Mouse (Mus musculus) embryonic facial prominence, embryonic 13.5 days (tissue): ENCODE results near the gene Klra1. TPM values are rescaled to one million over a fixed set of nuclear protein-coding genes. Genes with fewer than 3 reads are reported as not detected.
"Not testable (repeated sequence)": the region's sequence is repeated elsewhere in the genome, so short reads cannot be mapped to it uniquely, and the experiment has no call there.

Experiments
- ATAC-seq: fragments of 200-750 bp; cut with Nextera tagmentation; 2 replicates; pipeline ENCODE4 v1.8.0; 2017; ENCODE audit warnings: low read depth; ENCODE audit not compliant: insufficient number of reproducible peaks, insufficient read depth, low FRiP score, low TSS enrichment
- H3K27ac ChIP-seq: fragments of 300-500 bp; sonication (generic); 2 replicates; pipeline ENCODE4 v1.5.1; 2015; ENCODE audit warnings: moderate library complexity, mild to moderate bottlenecking, inconsistent platforms
- H3K27me3 ChIP-seq: fragments of 300-500 bp; sonication (generic); 2 replicates; pipeline ENCODE4 v1.6.1; 2015; ENCODE audit warnings: mild to moderate bottlenecking, inconsistent platforms
- H3K36me3 ChIP-seq: fragments of 300-500 bp; sonication (generic); 2 replicates; pipeline ENCODE4 v1.6.1; 2015; ENCODE audit warnings: mild to moderate bottlenecking, inconsistent platforms
- H3K4me1 ChIP-seq: fragments of 300-500 bp; sonication (generic); 2 replicates; pipeline ENCODE4 v1.6.1; 2015; ENCODE audit warnings: inconsistent platforms
- H3K4me2 ChIP-seq: fragments of 300-500 bp; sonication (generic); 2 replicates; pipeline ENCODE4 v1.6.1; 2015; ENCODE audit warnings: moderate library complexity, mild to moderate bottlenecking, inconsistent platforms
- H3K4me3 ChIP-seq: fragments of 300-500 bp; sonication (generic); 2 replicates; pipeline ENCODE4 v1.5.1; 2015; ENCODE audit warnings: mild to moderate bottlenecking, inconsistent platforms
- H3K9ac ChIP-seq: fragments of 300-500 bp; sonication (generic); 2 replicates; pipeline ENCODE4 v1.6.1; 2015; ENCODE audit warnings: mild to moderate bottlenecking, inconsistent platforms
- H3K9me3 ChIP-seq: fragments of 300-500 bp; sonication (generic); 2 replicates; pipeline ENCODE4 v1.6.1; 2016; ENCODE audit warnings: inconsistent platforms
- WGBS: fragments of 180-500 bp; shearing (Covaris S2); methylation state at CpG from one replicate; pipeline ENCODE4 v1.1.7; 2015; ENCODE audit warnings: mixed read lengths; 5-methylcytosine and 5-hydroxymethylcytosine counted together
- polyA plus RNA-seq: library from polyadenylated mRNA; unstranded; fragments of >200 nt; fragmentation: Nextera tagmentation; extraction: Ambion mirVana; gene quantifications from 2 replicates; pipeline ENCODE4 v1.2.1, GENCODE M21; 2015

Klra1 gene
- polyA plus RNA-seq, result not detected in 2 replicates

DNA sequence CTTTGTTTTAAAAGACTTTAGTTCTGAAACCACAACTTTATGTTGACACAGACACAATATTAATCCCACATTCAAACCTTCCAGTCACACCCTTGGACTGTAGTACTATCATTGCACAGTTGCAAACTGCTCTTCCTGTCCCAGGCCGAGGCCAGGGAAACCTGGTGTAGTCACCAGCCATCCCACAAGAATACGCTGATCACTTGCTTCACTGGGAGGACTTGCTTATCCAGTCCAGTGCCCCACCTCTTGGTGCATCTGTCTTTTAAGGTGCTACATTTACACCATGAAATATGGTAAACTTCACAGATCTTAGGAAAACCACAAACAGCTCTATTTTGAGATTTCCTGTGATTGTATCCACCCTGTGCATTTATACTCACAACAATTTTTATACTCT is at the start of gene Klra1:
TSS of gene Klra1 (minus strand) at position 125 of the 400 bp plus-strand sequence.
- Histone ChIP-seq H3K9me3 (peaks cover 6% of the 10 kb centered on the region; the same call in 1 of the 2 replicates), H3K9ac (no peak within 1 kb of the TSS), H3K36me3 (no peaks in the 10 kb centered on the region), H3K4me2 (no peak within 1 kb of the TSS), H3K27ac (no peak within 1 kb of the TSS), H3K4me1 (no peaks in the 10 kb centered on the region), H3K27me3 (no peaks in the 10 kb centered on the region), H3K4me3 (no peak within 1 kb of the TSS)
- WGBS, result 73% methylated on average over 2 of the region's 2 CpGs
- no peak for ATAC-seq

DNA sequence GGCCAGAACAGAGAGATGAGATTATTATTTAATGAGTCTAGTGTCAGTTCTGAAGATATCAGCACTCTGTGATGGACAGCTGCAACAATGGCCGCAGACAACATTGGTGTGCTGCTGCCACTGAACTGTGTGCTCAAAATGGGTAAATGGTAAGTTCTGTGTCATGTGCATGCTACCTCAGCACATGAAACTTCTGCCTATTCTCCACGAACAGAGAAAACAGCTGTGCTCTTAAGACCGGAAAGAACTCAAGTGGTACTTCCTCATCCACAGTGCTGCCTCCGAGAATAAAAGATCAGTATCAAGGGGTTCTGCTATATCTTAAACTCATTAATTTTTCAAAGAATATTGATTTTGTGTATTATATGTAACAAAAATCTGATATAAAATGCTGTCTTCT is 42.8 kb upstream of the Klra1 start:
- H3K9me3 ChIP-seq, result 0 out of 2 replicates have a peak, but pooled peaks cover 3% of the 10 kb centered on the region
- no peak for ATAC-seq
- H3K36me3 ChIP-seq, result no peaks in the 10 kb centered on the region
- H3K9ac ChIP-seq, result no peak overlapping the region
- H3K4me1 ChIP-seq, result no peaks in the 10 kb centered on the region
- no peaks in the 10 kb centered on the region for H3K27me3 ChIP-seq
- no peak overlapping the region for H3K27ac ChIP-seq
- WGBS, result 86% methylated on average over 4 of the region's 4 CpGs
- H3K4me2 ChIP-seq, result no peak overlapping the region
- no peak overlapping the region for H3K4me3 ChIP-seq

DNA sequence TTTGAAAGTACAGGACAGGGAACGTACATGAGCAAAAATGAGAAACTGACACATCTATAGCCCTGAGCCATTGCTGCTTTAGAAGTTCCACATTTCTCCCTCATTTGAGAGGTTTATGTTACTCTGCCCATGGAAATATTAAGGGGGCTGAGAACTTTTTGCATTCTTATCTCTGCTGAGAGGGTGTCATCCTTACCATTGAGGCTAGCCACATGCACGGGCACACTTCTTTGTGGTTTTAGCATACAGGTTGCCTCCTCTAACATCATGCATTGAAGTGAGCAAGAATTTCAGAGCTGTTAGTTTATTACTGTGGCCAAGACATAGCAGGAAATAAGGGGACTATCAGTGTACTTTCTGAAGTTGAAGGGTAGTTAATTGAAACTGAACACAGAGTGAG is 32.5 kb upstream of the Klra1 start:
- ATAC-seq, result no peak
- H3K36me3 ChIP-seq, result no peaks in the 10 kb centered on the region
- H3K9ac ChIP-seq, result no peak overlapping the region
- H3K4me3 ChIP-seq, result no peak overlapping the region
- 87% methylated on average over 2 of the region's 2 CpGs for WGBS
- H3K4me1 ChIP-seq, result no peaks in the 10 kb centered on the region
- no peak overlapping the region for H3K27ac ChIP-seq
- peaks cover 10% of the 10 kb centered on the region; the same call in 1 of the 2 replicates for H3K9me3 ChIP-seq
- H3K27me3 ChIP-seq, result no peaks in the 10 kb centered on the region
- H3K4me2 ChIP-seq, result no peak overlapping the region

DNA sequence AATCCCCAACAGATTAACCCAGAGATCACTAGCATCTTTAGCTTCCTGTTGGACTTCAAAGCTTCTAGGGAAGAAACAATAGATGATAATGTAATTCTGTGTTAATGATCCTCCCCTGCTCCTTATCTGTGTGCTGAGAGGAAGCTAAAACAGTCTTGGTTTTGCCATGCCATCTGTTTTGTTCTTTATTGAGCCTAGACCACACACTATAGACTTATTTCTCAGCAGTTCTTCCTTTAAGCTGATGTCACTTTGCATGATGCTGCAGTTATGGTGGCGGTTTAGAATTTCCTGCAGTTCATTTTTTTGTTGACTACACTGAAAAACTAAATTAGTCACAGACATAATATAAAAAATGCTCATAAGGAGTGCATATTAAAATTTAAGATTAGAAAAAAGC is 18.2 kb upstream of the Klra1 start:
- Histone ChIP-seq H3K4me2 (no peak overlapping the region), H3K9me3 (peaks cover 13% of the 10 kb centered on the region), H3K27ac (no peak overlapping the region), H3K36me3 (no peaks in the 10 kb centered on the region), H3K4me1 (no peaks in the 10 kb centered on the region), H3K4me3 (no peak overlapping the region), H3K9ac (no peak overlapping the region), H3K27me3 (no peaks in the 10 kb centered on the region)
- WGBS, result 67% methylated on average over 1 of the region's 1 CpGs
- ATAC-seq, result no peak

DNA sequence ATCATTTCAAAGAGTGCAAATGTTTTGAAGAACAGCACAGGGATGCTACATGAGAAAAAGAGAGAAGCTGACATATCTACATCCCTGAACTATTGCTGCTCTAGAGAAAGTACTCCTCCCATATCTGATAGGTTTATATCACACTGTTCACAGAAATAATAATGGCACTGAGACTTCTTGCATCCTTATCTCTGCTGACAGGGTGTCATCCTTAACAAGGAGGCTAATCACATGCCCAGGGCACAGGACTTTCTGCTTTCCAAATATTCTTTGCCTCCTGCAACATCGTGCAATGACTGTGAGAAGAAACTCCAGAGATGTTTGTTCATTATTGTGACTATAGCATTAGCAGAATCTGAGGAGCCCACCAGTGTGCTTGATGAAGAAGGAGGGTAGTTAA is 871 bp downstream of the Klra1 start:
- no peak for ATAC-seq
- 57% methylated on average over 1 of the region's 1 CpGs for WGBS

DNA sequence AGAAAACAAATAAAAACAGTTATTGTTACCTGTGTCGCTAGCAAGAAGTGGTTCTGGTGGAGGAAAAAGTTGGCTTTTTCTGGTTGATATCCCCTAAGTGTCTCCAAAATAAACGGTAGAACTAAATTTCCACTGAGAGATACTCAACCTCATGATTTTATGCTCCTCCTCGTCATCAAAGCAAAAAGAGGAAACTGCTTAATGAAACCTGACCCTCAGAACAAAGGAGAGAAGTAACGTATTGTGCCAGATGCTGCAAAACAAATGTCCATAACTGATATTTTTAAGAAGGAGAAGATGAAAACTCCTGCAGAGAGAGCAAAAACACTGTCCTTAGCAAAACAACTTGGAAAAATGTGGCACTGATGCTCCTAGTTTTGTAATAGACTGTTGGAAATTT is 4.3 kb downstream of the Klra1 start:
- Histone ChIP-seq H3K27me3 (no peaks in the 10 kb centered on the region), H3K9me3 (peaks cover 6% of the 10 kb centered on the region; the same call in 1 of the 2 replicates), H3K36me3 (no peaks in the 10 kb centered on the region), H3K4me2 (no peak overlapping the region), H3K9ac (no peak overlapping the region), H3K4me3 (no peak overlapping the region), H3K27ac (no peak overlapping the region), H3K4me1 (no peaks in the 10 kb centered on the region)
- 76% methylated on average over 4 of the region's 4 CpGs for WGBS
- no peak for ATAC-seq

More for the DNA sequence above, 871 bp downstream of the Klra1 start:
- Histone ChIP-seq H3K4me3 (no peak overlapping the region), H3K4me1 (no peaks in the 10 kb centered on the region), H3K36me3 (no peaks in the 10 kb centered on the region), H3K9me3 (peaks cover 6% of the 10 kb centered on the region; the same call in 1 of the 2 replicates), H3K9ac (no peak overlapping the region), H3K27me3 (no peaks in the 10 kb centered on the region), H3K4me2 (no peak overlapping the region), H3K27ac (no peak overlapping the region)

DNA sequence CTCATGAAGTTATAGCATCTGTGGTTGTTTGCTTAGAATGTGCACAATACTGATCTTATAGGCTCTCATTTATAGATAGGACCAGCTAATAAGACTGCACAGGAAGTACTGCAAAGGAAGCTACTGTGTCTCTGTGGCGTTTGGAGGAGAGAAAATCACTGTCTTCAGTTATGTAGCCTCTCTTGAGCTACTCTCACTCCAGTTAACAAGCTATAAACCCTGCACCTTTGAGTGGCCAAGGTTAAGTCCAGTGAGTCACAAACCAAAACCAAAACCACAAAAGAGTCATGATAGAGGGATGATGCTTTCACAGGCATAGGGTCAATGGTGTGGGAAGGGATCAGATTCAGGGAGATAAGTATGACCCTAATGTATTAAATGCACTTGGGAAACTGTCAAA is 41.3 kb downstream of the Klra1 start:
- 38% methylated on average over 1 of the region's 1 CpGs for WGBS
- H3K4me2 ChIP-seq, H3K4me1 ChIP-seq, ATAC-seq, H3K27ac ChIP-seq, H3K27me3 ChIP-seq, H3K9me3 ChIP-seq, H3K9ac ChIP-seq, H3K36me3 ChIP-seq, H3K4me3 ChIP-seq: not testable (repeated sequence)

DNA sequence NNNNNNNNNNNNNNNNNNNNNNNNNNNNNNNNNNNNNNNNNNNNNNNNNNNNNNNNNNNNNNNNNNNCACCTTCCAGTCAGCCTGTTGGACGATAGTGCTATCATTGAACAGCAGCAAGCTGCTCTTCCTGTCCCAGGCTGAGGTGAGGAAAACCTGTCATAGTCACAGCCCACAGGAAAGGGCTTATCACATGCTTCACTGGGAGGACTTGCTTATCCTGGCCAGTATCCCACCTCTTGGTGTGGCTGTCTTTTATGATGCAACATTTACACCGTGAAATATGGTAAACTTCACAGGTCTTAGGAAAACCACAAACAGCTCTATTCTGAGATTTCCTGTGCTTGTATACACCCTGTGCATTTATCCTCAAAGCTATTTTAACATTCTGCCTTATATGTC is 44.7 kb downstream of the Klra1 start:
- H3K9ac ChIP-seq, H3K9me3 ChIP-seq, H3K27me3 ChIP-seq, H3K36me3 ChIP-seq, H3K4me3 ChIP-seq, H3K27ac ChIP-seq, H3K4me2 ChIP-seq, ATAC-seq, H3K4me1 ChIP-seq: not testable (repeated sequence)
- WGBS, result 83% methylated on average over 2 of the region's 2 CpGs

DNA sequence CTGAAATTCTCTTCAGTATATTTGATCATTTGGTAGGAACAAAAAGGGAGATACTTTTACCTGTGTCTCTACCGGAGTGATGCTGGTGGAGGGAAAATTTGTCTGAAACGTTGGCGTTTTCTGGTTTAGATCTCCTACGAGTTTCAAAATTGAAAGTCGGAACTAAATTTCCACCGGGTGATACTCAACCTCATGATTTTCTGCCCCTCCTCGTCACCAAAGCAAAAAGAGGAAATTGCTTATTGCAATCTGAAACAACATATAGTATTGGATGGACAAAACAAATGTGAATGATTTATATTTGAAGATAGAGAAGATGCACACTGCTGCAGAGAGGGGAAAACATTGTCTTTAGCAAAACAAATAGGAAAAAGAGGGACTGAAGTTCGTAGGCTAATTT is 49.3 kb downstream of the Klra1 start, which contains the start of gene Klra3:
TSS of gene Klra3 (minus strand) at position 164 of the 400 bp plus-strand sequence.
- 88% methylated on average over 8 of the region's 8 CpGs for WGBS

More for the DNA sequence above, 49.3 kb downstream of the Klra1 start, which contains the start of gene Klra3:
- Histone ChIP-seq H3K9me3 (no peaks in the 10 kb centered on the region), H3K36me3 (no peaks in the 10 kb centered on the region), H3K9ac (no peak within 1 kb of the TSS), H3K4me2 (no peak within 1 kb of the TSS), H3K4me3 (no peak within 1 kb of the TSS), H3K4me1 (no peaks in the 10 kb centered on the region), H3K27ac (no peak within 1 kb of the TSS), H3K27me3 (no peaks in the 10 kb centered on the region)
- ATAC-seq, result no peak

Other genes with a start within 250 kb of the Klra1 start
- not detected in 2 replicates for gene Klra9, start 193.8 kb downstream of the Klra1 start, polyA plus RNA-seq
- not detected in 2 replicates for gene Klra7, start 153.6 kb downstream of the Klra1 start, polyA plus RNA-seq
- not detected in 2 replicates for gene Klra10, start 104.9 kb downstream of the Klra1 start, polyA plus RNA-seq
- gene Klra3, start 49.3 kb downstream of the Klra1 start, polyA plus RNA-seq, result not detected in 2 replicates